Mouse (Mus musculus): Measurements from ENCODE around the gene Pdzd7. TPM values are rescaled to one million over a fixed set of nuclear protein-coding genes. Genes with fewer than 3 reads are reported as not detected.

Pdzd7 gene
- total RNA-seq, 4 experiments from 2014 or later = 0.12 to 1.00 (median 0.56) TPM

GRCm38 (mm10) chr19:44983366-44983765, 62.2 kb downstream of the Pdzd7 start:
- DNase-seq = no peak

GRCm38 (mm10) chr19:44982477-44983115, 62.9 kb downstream of the Pdzd7 start:
- no peak for DNase-seq

- no peak for DNase-seq
Measured at GRCm38 (mm10) chr19:44980787-44981186, 64.7 kb downstream of the Pdzd7 start.

GRCm38 (mm10) chr19:44977148-44977547, 68.4 kb downstream of the Pdzd7 start:
- no peak for DNase-seq

Other genes with a start within 250 kb of the Pdzd7 start
- gene Slf2, start 114.6 kb downstream of the Pdzd7 start, total RNA-seq (2022) = 10 to 100 TPM; 22.6 to 40.9 (median 30.5) TPM
- 10 to 100 TPM in 2 of 4 experiments, 1 to 10 TPM in 2; 4.3 to 14.9 (median 10.2) TPM for gene Sema4g, start 56.6 kb downstream of the Pdzd7 start, total RNA-seq (2022)
- 10 to 100 TPM; 34.8 to 40.2 (median 37.5) TPM for gene Twnk, start 40.1 kb downstream of the Pdzd7 start, total RNA-seq (2022)
- 10 to 100 TPM; 44.2 to 57.9 (median 48.4) TPM for gene Mrpl43, start 39.3 kb downstream of the Pdzd7 start, total RNA-seq (2022)
- 100 to 1,000 TPM; 100 to 121 (median 110) TPM for gene Lzts2, start 31.3 kb downstream of the Pdzd7 start, total RNA-seq (2022)
- gene Sfxn3, start 1.8 kb upstream of the Pdzd7 start, total RNA-seq (2022) = 10 to 100 TPM; 53.1 to 96.1 (median 73.9) TPM
- 10 to 100 TPM in 2 of 4 experiments, 1 to 10 TPM in 2; 6.2 to 13.8 (median 9.5) TPM for gene Kazald1, start 29.5 kb upstream of the Pdzd7 start, total RNA-seq (2022)
- gene Tlx1, start 105.0 kb upstream of the Pdzd7 start, total RNA-seq (2022) = not detected
- not detected for gene Lbx1, start 190.1 kb upstream of the Pdzd7 start, total RNA-seq (2022)

Measured in adrenal gland, adult 8-10 months (tissue).